Mouse (Mus musculus) stomach, postnatal 0 days (tissue): ENCODE measurements around the gene Gm45753.

Experiments used
- CTCF ChIP-seq: IDR thresholded peaks from 2 replicates; pipeline ENCODE4 v1.5.1; 2016; ENCODE audit warnings: antibody characterized with exemption, low read depth, mild to moderate bottlenecking, moderate library complexity
- EP300 ChIP-seq: optimal IDR thresholded peaks from 2 replicates; pipeline ENCODE3; 2016; ENCODE audit warnings: antibody characterized with exemption

DNA sequence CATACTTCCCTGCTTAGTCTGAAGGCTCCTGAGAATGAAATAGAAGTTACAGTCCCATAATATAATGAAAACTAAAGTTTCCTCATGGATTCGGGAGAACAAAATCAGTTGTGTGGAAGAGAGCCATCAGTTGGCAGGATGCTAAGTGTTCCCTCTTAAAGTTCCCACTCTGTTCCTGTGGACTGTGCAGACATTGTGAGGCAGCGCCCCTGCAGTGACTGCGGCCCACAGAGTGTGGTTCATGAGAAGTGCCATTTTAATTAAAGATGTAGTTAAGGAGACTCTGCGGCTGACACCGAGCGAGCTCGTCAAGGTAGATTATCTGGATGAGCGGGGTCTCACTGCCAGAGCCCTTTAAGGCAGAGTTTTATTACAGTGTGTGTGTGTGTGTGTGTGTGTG, 5.9 kb downstream of the Gm45753 start:
- TF ChIP-seq CTCF (no peak), EP300 (no peak)
